Mouse (Mus musculus) T-helper 17 cell (primary cell): ENCODE data around the gene Zfp771.
"Not testable (repeated sequence)": the region's sequence is repeated elsewhere in the genome, so short reads cannot be mapped to it uniquely, and the experiment has no call there.

Source experiments
- in situ Hi-C, 2 experiments: fragments of 300-600 bp; cut with MboI, MseI; formaldehyde crosslinking; loops; 1 replicate in 1 of 2; 2 replicates in 1 of 2; pipeline ENCODE4 v1.15.1; 2025; ENCODE audit warnings: high pct_unique_total_duplicates in 2 of 2

Gene Zfp771

GRCm38 (mm10) chr7:127244658-127245510 lies 810 bp downstream of the Zfp771 start:
- in situ Hi-C loops = loop anchor here in 1 of 2 experiments (25.0 kb wide), 1 partner anchor 1142 kb away; no protein-coding TSS in a partner anchor

- in situ Hi-C loops = not testable (repeated sequence)
These were observed 6.4 kb downstream of the Zfp771 start for GRCm38 (mm10) chr7:127250511-127250910.

GRCm38 (mm10) chr7:127252414-127252813 lies 8.3 kb downstream of the Zfp771 start:
- in situ Hi-C loops = no loop called here

DNA sequence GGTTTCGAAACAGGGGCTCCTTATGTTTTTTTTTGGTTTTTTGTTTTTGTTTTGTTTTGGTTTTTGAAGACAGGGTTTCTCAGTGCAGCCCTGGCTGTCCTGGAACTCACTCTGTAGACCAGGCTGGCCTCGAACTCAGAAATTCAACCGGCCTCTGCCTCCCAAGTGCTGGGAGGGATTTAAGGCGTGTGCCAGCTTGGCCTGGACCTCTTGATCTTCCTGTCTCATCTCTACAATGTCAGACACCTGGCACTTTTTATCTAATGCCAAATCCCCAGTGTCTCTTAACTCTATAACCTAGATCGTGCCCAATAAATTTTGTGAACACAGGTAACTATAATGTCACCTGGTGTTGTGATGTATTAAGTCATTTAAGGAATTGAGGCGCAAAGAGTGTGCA lies 9.3 kb downstream of the Zfp771 start:
- in situ Hi-C loops = no loop called here

GRCm38 (mm10) chr7:127253821-127254769 lies 10.0 kb downstream of the Zfp771 start:
- in situ Hi-C loops = no loop called here

GRCm38 (mm10) chr7:127255008-127255407 lies 10.9 kb downstream of the Zfp771 start:
- in situ Hi-C loops = no loop called here

DNA sequence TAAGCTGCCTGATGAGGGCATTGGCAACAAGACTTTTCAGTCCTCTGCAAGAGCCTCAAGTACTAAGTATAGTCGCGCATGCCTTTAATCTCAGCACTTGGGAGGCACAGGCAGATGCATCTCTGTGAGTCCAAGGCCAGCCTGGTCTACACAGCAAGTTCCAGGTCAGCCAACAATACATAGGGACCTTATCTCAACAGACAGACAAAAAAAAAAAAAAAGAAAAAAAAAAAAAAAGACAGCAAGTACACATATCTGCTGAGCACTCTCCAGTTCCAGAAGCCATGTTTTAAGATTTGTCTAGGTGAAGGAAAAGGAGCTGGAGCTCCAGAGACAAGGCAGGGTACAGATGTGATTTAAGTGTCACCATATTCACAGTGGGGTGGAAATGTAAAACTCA lies 11.9 kb downstream of the Zfp771 start:
- in situ Hi-C loops = no loop called here

- in situ Hi-C loops = no loop called here
These were observed 12.4 kb downstream of the Zfp771 start for GRCm38 (mm10) chr7:127256518-127256917.

DNA sequence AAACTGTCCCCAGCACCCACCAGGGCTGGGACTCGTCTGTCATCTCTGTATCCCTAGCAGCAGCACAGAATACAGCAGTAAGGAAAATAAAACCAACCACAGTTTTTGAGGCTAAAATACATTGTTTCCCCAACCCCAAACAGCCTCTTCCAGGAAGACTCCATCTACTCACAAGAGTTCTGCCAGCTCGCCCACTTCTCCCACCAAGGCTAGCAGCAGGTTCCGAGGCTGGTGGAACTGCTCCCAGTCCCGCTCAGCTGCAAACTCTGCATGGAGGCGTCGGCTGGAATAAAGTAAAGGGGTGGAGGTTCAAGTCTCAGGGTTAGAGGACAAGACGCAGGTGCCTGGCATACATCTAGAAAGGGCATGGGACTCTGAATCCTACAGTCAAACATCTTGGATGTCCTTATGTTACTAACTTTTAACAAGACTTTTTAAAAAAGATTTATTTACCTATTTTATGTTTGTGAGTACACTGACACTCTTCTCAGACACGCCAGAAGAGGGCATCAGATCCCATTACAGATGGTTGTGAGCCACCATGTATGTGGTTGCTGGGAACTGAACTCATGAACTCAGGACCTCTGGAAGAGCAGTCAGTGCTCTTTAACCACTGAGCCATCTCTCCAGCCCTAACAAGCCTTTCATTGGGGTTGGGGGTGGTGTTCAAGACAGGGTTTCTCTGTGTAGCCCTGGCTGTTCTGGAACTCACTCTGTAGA lies 15.3 kb downstream of the Zfp771 start:
- in situ Hi-C loops = no loop called here

DNA sequence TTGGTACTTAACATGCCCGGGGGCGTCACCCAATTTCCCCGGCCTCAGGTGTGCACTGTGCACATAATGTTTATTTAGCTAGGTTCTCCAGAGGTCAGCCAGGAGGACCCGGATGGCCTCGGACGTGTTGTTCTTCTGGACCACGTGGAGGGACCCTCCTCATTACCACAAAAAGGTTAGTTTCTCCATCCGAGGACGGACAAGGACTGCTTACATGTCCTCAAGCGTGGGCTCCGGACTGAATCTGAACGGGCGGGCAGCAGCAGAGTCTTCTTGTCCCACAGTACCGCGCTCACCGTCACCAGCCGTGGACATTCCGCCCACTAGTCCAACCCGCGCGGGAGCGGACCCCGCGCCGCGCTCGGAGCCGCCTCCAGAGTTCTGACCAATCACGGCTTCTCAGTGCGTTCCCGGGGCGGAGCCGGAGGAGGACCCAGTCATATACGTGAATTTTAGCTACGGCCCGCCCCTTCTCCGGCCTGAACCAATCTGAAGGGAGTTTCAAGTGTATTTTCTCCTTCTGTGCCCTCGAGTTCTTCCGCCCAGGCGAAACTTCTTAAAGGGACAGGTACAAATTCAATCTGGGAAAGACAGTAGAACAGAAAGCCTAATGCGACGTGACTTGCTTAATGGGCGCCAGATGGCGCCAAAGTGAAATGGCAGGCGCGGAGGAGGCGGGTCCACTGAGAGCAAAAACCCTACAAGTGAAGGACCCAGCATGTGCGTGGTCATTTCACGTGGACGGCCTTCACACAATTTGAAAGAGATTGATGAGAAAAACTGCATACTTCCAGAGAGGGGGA lies 16.4 kb downstream of the Zfp771 start, which contains the start of gene Dctpp1:
Gene Dctpp1 (minus strand): TSS at position 401 of the 803 bp plus-strand sequence.
- in situ Hi-C loops = loop anchor here (5.0 kb wide), 2 partner anchors 47 to 82 kb away; no protein-coding TSS in a partner anchor

- in situ Hi-C loops = loop anchor here (5.0 kb wide), 2 partner anchors 45 to 80 kb away; no protein-coding TSS in a partner anchor
These were observed 18.3 kb downstream of the Zfp771 start for GRCm38 (mm10) chr7:127262218-127262961.

DNA sequence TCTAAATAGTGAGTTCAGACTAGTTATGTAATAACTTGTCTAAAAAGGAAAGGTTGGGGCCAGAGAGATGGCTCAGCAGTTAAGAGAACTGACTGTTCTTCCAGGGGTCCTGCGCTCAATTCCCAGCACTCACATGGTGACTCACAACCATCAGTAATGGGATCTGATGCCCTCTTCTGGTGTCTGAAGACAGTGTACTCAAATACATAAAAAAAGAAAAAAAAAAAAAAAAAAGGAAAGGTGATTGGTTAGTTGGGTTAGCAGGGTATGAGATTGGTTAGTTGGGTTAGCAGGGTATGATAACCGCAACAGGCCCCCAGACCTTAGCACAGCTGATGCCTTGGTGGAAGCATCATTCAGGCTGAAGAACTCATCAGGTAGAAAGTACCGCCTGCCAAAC lies 19.5 kb downstream of the Zfp771 start:
- in situ Hi-C loops = loop anchor here (5.0 kb wide), 2 partner anchors 44 to 79 kb away; no protein-coding TSS in a partner anchor

DNA sequence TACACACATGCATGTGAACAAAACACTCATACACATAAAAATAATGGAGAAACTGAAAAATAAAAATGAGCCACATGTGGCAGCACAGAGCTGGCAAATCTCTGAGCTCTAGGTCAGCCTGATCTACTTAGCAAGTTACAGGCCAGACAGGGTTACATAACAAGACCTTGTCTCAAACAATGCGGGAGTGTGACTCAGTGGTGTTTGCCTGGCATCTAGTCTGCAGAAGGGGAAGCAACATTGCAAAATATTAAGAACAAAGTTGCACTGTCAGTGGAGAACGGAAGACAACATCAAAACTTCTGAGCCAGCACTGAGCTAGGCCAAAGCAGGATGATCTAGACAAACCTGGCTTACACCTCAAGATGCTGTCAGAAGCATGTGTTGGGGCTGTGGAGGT lies 26.2 kb downstream of the Zfp771 start:
- in situ Hi-C loops = no loop called here

- in situ Hi-C loops = no loop called here
These were observed 26.6 kb downstream of the Zfp771 start for GRCm38 (mm10) chr7:127270666-127271065.

GRCm38 (mm10) chr7:127271093-127271492 lies 27.0 kb downstream of the Zfp771 start:
- in situ Hi-C loops = no loop called here

GRCm38 (mm10) chr7:127272566-127272965 lies 28.5 kb downstream of the Zfp771 start:
- in situ Hi-C loops = no loop called here

- in situ Hi-C loops = no loop called here
These were observed 29.2 kb downstream of the Zfp771 start for GRCm38 (mm10) chr7:127273118-127273923.

- in situ Hi-C loops = no loop called here
These were observed 30.1 kb downstream of the Zfp771 start, which contains the start of gene Sephs2 for GRCm38 (mm10) chr7:127273925-127274789. Gene Sephs2, minus strand, starts transcription at chr7:127274055.
